Mouse (Mus musculus) stomach, embryonic 16.5 days (tissue): ENCODE measurements at regions not wholly inside any gene's neighbourhood (a gene's known extent, or its start where the extent isn't known, plus 50 kb on each side); places are given as distances from the start of the nearest gene placed in this dataset.

Experiments used
- ATAC-seq: fragments of 200-750 bp; cut with Nextera tagmentation; 2 replicates; pipeline ENCODE4 v1.8.0; 2017; ENCODE audit warnings: moderate number of reproducible peaks, moderate TSS enrichment; ENCODE audit not compliant: insufficient read depth, low FRiP score
- H3K27ac ChIP-seq: fragments of 300-500 bp; sonication (generic); 2 replicates; pipeline ENCODE4 v1.5.1; 2014; ENCODE audit warnings: low read length
- H3K27me3 ChIP-seq: fragments of 300-500 bp; sonication (generic); 2 replicates; pipeline ENCODE4 v1.6.1; 2014; ENCODE audit warnings: low read length, control low read depth, mixed read lengths; ENCODE audit not compliant: control insufficient read depth, insufficient read depth
- H3K36me3 ChIP-seq: fragments of 300-500 bp; sonication (generic); 2 replicates; pipeline ENCODE4 v1.6.1; 2014; ENCODE audit warnings: low read length; ENCODE audit not compliant: control insufficient read depth, insufficient read depth
- H3K4me1 ChIP-seq: fragments of 300-500 bp; sonication (generic); 2 replicates; pipeline ENCODE4 v1.6.1; 2014; ENCODE audit warnings: low read length, control low read depth, mixed read lengths; ENCODE audit not compliant: control insufficient read depth, insufficient read depth
- H3K4me2 ChIP-seq: fragments of 300-500 bp; sonication (generic); 2 replicates; pipeline ENCODE4 v1.6.1; 2014; ENCODE audit warnings: low read depth, low read length, mixed read lengths
- H3K4me3 ChIP-seq: fragments of 300-500 bp; sonication (generic); replicated peaks from 2 replicates; pipeline ENCODE4 v1.5.1; 2014; ENCODE audit warnings: mild to moderate bottlenecking, low read length
- H3K9ac ChIP-seq: fragments of 300-500 bp; sonication (generic); 2 replicates; pipeline ENCODE4 v1.6.1; 2014; ENCODE audit warnings: low read length
- H3K9me3 ChIP-seq: fragments of 300-500 bp; sonication (generic); replicated peaks from 2 replicates; pipeline ENCODE4 v1.6.1; 2016; ENCODE audit warnings: low read length, control low read depth; ENCODE audit not compliant: control insufficient read depth
- WGBS: fragments of 180-500 bp; shearing (Covaris S2); extraction: QIAGEN DNeasy Blood & Tissue Kit; methylation state at CpG from one replicate; pipeline ENCODE4 v1.1.7; 2014; 5-methylcytosine and 5-hydroxymethylcytosine counted together

DNA sequence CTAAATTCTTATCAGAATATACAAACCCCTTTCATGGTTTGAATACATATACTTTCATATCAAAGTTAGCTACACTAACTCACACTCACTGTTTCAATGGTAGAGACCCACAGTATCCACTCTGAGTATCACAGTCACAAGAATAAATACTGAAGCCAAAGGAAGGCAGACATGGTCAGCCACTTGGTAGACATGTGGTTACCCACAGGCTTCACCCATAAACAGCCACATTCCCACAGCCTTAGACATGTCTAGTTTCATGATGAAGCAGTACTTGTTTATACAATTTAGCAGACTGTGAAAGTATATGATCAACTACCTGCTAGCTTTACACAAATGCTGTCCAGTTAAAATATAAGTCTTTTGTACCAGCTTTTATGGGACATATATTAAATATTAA is 159.0 kb downstream of the Sucnr1 start:
- no peak for ATAC-seq
- H3K27me3 ChIP-seq = no peaks in the 10 kb centered on the region
- no peak overlapping the region for H3K9ac ChIP-seq
- no peaks in the 10 kb centered on the region for H3K36me3 ChIP-seq
- H3K27ac ChIP-seq = no peak overlapping the region
- no peaks in the 10 kb centered on the region for H3K9me3 ChIP-seq
- H3K4me1 ChIP-seq = no peaks in the 10 kb centered on the region
- H3K4me3 ChIP-seq = no peak overlapping the region
- no peak overlapping the region for H3K4me2 ChIP-seq

- Histone ChIP-seq H3K27ac (no peak overlapping the region), H3K4me2 (no peak overlapping the region), H3K9ac (no peak overlapping the region), H3K36me3 (no peaks in the 10 kb centered on the region), H3K4me3 (no peak overlapping the region), H3K27me3 (no peaks in the 10 kb centered on the region), H3K4me1 (no peaks in the 10 kb centered on the region), H3K9me3 (no peaks in the 10 kb centered on the region)
- 63% methylated on average over 3 of the region's 3 CpGs for WGBS
- ATAC-seq = no peak
Observed at GRCm38 (mm10) chr3:60266666-60267415, 185.2 kb downstream of the Sucnr1 start.

DNA sequence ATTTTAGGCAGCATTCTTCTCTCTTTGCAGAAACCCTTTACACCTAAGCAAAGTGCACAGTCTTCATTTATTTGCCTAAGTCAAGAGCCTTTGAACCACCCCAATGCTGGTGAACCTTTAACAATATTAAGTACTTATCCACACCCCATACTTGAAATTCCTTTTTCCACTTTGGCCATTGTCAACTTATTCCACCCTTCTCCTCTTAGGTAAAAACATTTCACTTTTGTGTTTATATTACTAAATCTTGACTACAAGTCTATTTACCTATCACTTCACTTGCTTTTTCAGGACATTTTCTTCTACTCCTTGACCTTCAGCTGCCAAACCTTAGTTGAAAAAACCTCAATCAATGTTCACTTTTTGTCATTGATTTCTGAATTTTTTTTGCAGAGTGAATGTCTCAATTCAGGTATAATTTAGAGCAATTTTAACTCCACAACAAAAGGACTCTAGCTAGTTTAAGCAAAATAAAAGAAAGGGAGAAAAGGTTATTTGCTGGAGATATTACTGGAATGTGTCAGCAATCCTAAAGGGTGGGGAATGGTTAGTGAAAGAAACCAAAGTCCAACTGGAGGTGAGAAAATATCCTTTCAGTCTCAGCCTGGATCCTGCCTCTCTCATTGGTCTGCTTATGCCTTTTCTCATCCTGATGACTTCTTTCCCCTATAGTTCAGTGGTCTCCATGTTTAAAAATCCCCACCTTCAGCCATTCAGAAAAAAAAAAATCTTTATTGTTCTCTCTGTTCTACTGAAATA is 185.9 kb downstream of the Sucnr1 start:
- peak; percentile 62; the same call in 1 of the 2 replicates for ATAC-seq
- H3K27ac ChIP-seq = no peak overlapping the region
- no peak overlapping the region for H3K4me2 ChIP-seq
- no peak overlapping the region for H3K4me3 ChIP-seq
- H3K36me3 ChIP-seq = no peaks in the 10 kb centered on the region
- no peaks in the 10 kb centered on the region for H3K9me3 ChIP-seq
- H3K4me1 ChIP-seq = no peaks in the 10 kb centered on the region
- no peaks in the 10 kb centered on the region for H3K27me3 ChIP-seq
- H3K9ac ChIP-seq = no peak overlapping the region

DNA sequence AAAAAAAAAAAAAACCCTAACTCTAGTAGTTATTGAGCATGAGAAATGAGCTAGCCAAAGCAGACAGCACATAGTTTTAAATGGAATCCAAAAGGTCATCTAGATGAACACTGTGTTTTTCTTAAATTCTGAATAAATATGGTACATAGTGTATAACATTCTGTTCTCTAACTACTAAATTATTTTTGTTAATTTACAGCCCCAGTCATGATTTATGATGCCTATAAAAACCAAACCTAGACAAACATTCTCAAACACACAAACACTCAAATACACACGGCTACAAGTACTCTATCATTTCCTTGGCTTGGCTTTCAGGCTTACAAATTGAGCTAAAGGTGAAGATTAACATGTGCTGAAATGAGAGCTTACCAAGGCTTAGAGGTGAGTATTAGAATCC is 188.8 kb downstream of the Sucnr1 start:
- no peak overlapping the region for H3K4me3 ChIP-seq
- no peaks in the 10 kb centered on the region for H3K4me1 ChIP-seq
- no peaks in the 10 kb centered on the region for H3K36me3 ChIP-seq
- no peaks in the 10 kb centered on the region for H3K9me3 ChIP-seq
- 43% methylated on average over 1 of the region's 1 CpGs for WGBS
- no peak overlapping the region for H3K9ac ChIP-seq
- ATAC-seq = no peak
- no peak overlapping the region for H3K4me2 ChIP-seq
- H3K27ac ChIP-seq = no peak overlapping the region
- no peaks in the 10 kb centered on the region for H3K27me3 ChIP-seq

GRCm38 (mm10) chr3:60273744-60274143 is 192.1 kb downstream of the Sucnr1 start:
- ATAC-seq = no peak
- Histone ChIP-seq H3K36me3 (no peaks in the 10 kb centered on the region), H3K4me3 (no peak overlapping the region), H3K27me3 (no peaks in the 10 kb centered on the region), H3K9me3 (no peaks in the 10 kb centered on the region), H3K4me1 (no peaks in the 10 kb centered on the region), H3K4me2 (no peak overlapping the region), H3K27ac (no peak overlapping the region), H3K9ac (no peak overlapping the region)
- WGBS = 42% methylated on average over 1 of the region's 1 CpGs

- no peak for ATAC-seq
- Histone ChIP-seq H3K27me3 (no peaks in the 10 kb centered on the region), H3K9me3 (no peaks in the 10 kb centered on the region), H3K4me3 (no peak overlapping the region), H3K27ac (no peak overlapping the region), H3K4me2 (no peak overlapping the region), H3K9ac (no peak overlapping the region), H3K36me3 (no peaks in the 10 kb centered on the region), H3K4me1 (no peaks in the 10 kb centered on the region)
- whole genome bisulfite sequencing = 84% methylated on average over 6 of the region's 6 CpGs
Observed at GRCm38 (mm10) chr3:60275249-60275838, 193.7 kb downstream of the Sucnr1 start.

DNA sequence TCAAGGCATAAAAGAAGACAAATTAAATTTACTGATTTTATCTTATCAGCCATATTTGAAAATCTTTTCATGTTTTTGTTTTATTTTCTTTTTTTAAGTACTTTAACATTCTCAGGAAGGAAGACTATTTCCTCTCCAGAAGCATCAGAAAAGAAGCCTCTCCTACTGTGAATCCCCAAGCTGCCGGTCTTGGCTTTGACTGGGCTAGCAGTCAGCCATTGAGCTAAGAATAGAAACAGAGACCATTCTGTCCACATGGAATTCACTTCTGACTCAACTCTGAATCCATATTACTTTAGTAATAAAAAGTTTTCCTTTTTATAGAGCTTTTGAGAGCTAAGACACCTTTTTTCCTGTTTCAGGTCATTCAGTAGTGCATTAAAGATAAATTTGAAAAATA is 194.8 kb upstream of the Mbnl1 start:
- Histone ChIP-seq H3K9ac (no peak overlapping the region), H3K36me3 (no peaks in the 10 kb centered on the region), H3K4me1 (no peaks in the 10 kb centered on the region), H3K9me3 (no peaks in the 10 kb centered on the region), H3K4me3 (no peak overlapping the region), H3K27me3 (no peaks in the 10 kb centered on the region), H3K4me2 (no peak overlapping the region), H3K27ac (no peak overlapping the region)
- no peak for ATAC-seq
- WGBS = 75% methylated on average over 1 of the region's 1 CpGs

DNA sequence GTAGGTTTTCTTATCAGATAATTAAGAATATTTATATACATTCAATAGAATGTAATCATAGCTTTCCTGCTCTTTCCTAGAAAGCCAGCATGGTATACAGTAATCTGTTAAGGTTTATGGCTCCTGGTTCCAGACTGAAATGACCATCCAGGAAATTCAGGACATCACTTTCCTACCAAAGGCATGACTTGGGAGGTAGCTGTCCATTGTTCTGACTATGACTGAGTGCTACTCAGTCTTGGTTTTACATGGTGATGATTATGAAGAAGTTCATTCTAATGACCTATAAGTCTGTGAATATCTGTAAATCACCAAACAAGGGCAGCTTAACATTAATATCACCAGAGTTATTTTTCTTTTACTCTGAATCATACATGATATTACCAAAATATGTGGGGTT is 191.4 kb upstream of the Mbnl1 start:
- Histone ChIP-seq H3K36me3 (no peaks in the 10 kb centered on the region), H3K9ac (no peak overlapping the region), H3K4me1 (no peaks in the 10 kb centered on the region), H3K27me3 (no peaks in the 10 kb centered on the region), H3K9me3 (no peaks in the 10 kb centered on the region), H3K4me2 (no peak overlapping the region), H3K27ac (no peak overlapping the region), H3K4me3 (no peak overlapping the region)
- ATAC-seq = no peak

GRCm38 (mm10) chr3:60281959-60282495 is 190.6 kb upstream of the Mbnl1 start:
- H3K9me3 ChIP-seq = no peaks in the 10 kb centered on the region
- H3K27me3 ChIP-seq = no peaks in the 10 kb centered on the region
- no peak overlapping the region for H3K27ac ChIP-seq
- 66% methylated on average over 3 of the region's 3 CpGs for WGBS
- H3K4me2 ChIP-seq = no peak overlapping the region
- H3K36me3 ChIP-seq = no peaks in the 10 kb centered on the region
- no peak overlapping the region for H3K4me3 ChIP-seq
- ATAC-seq = no peak
- no peak overlapping the region for H3K9ac ChIP-seq
- no peaks in the 10 kb centered on the region for H3K4me1 ChIP-seq
